Mouse (Mus musculus): ENCODE measurements at regions not wholly inside any gene's neighbourhood (a gene's known extent, or its start where the extent isn't known, plus 50 kb on each side); places are given as distances from the start of the nearest gene placed in this dataset.

DNA sequence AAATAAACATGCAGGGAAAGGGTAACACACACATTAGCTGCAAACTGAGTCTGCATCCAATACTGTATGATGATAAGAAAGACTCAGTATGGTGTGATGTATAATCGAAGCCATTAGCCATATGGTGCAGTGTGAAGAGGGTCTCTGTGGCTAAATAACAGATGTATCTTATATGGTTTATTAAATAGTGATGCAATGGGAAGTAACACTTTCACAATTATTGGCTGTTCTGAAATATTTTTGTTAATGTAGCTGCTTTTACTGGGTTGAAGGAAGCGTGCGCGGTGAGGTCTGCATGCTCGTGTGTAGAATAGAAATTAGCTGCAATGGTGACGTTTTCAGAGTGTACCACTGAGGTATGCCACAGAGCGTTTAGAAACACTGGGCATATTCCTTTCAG, 221.7 kb upstream of the Zic1 start:
- no peak for TF ChIP-seq POLR2A (IDR thresholded peaks at IDR 0.05; ENCODE audit: borderline replicate concordance, insufficient read depth, low read length)
- TF ChIP-seq CTCF (IDR thresholded peaks at IDR 0.05; ENCODE audit: borderline replicate concordance, insufficient read depth, low read depth, low read length) = no peak
